Mouse (Mus musculus) G1E (cell line): ENCODE measurements around the gene Abcc2. TPM values are rescaled to one million over a fixed set of nuclear protein-coding genes. Genes with fewer than 3 reads are reported as not detected.

Experiments used
- ATAC-seq: 2 replicates; pipeline ENCODE4 v1.8.0; 2016; ENCODE audit warnings: mild to moderate bottlenecking; ENCODE audit not compliant: insufficient number of reproducible peaks, poor library complexity, low FRiP score, severe bottlenecking; ENCODE audit errors: extremely low read depth
- DNase-seq: peaks from one replicate; pipeline ENCODE4 v3.0.0; 2012; ENCODE audit warnings: low spot score
- H3K27me3 ChIP-seq: 2 replicates; pipeline ENCODE4 v1.6.1; 2012; ENCODE audit warnings: mild to moderate bottlenecking, low read length, inconsistent platforms; ENCODE audit not compliant: insufficient read depth
- H3K36me3 ChIP-seq: replicated peaks from 2 replicates; pipeline ENCODE3; 2012; ENCODE audit warnings: mild to moderate bottlenecking, inconsistent platforms
- H3K4me1 ChIP-seq: 2 replicates; pipeline ENCODE4 v1.6.1; 2012; ENCODE audit warnings: low read depth, low read length, inconsistent platforms, mixed read lengths; ENCODE audit not compliant: insufficient read depth
- H3K4me3 ChIP-seq: 2 replicates; pipeline ENCODE4 v1.5.1; 2012; ENCODE audit warnings: low read depth, mild to moderate bottlenecking, inconsistent platforms, low read length, moderate library complexity, mixed read lengths
- H3K9me3 ChIP-seq: replicated peaks from 2 replicates; pipeline ENCODE4 v1.6.1; 2012; ENCODE audit warnings: inconsistent platforms
- CTCF ChIP-seq: IDR thresholded peaks from 2 replicates; pipeline ENCODE4 v1.5.1; 2012; ENCODE audit warnings: low read depth, low read length, inconsistent platforms, mixed read lengths
- GATA1 ChIP-seq: IDR thresholded peaks from 2 replicates; pipeline ENCODE4 v1.6.1; 2012; ENCODE audit warnings: borderline replicate concordance, low read length, inconsistent platforms, mixed read lengths
- GATA2 ChIP-seq: IDR thresholded peaks from 2 replicates; pipeline ENCODE4 v1.6.1; 2012; ENCODE audit warnings: low read depth, low read length, inconsistent platforms, borderline replicate concordance
- POLR2AphosphoS5 ChIP-seq: IDR thresholded peaks from 2 replicates; pipeline ENCODE4 v1.6.1; 2012; ENCODE audit warnings: low read depth, low read length, inconsistent platforms; ENCODE audit not compliant: insufficient replicate concordance
- TAL1 ChIP-seq: conservative IDR thresholded peaks from 2 replicates; pipeline ENCODE4 v1.6.1; 2012; ENCODE audit warnings: low read depth, low read length, inconsistent platforms, mixed read lengths
- polyA plus RNA-seq: library from polyadenylated mRNA; stranded (reverse); fragments of >175 nt; gene quantifications from 2 replicates; pipeline ENCODE4 v1.2.3, GENCODE M21; 2012
- total RNA-seq, 2 experiments: library from RNA; stranded (forward) in 1 of 2; stranded (reverse) in 1 of 2; fragments of 200-1000 nt in 1 of 2; fragments of >200 nt in 1 of 2; fragmentation: Nextera tagmentation in 1 of 2; gene quantifications; 2 replicates each; pipeline ENCODE4 v1.2.3; 2014 to 2017

The Abcc2 gene
- total and polyA plus RNA-seq, 3 experiments = under 0.01 to 0.05 TPM; not detected in 1

GRCm38 (mm10) chr19:43845331-43845908, 63.4 kb downstream of the Abcc2 start:
- TF ChIP-seq CTCF (no peak), POLR2AphosphoS5 (no peak), GATA1 (no peak), GATA2 (no peak), TAL1 (no peak)
- Histone ChIP-seq H3K4me3 (no peak overlapping the region), H3K4me1 (no peaks in the 10 kb centered on the region), H3K9me3 (no peaks in the 10 kb centered on the region), H3K36me3 (no peaks in the 10 kb centered on the region), H3K27me3 (no peaks in the 10 kb centered on the region; the same call in 1 of the 2 replicates)
- DNase-seq = no peak
- ATAC-seq = no peak

- no peak overlapping the region for H3K4me3 ChIP-seq
- DNase-seq = no peak
- H3K4me1 ChIP-seq = no peaks in the 10 kb centered on the region
- no peak for ATAC-seq
- no peaks in the 10 kb centered on the region for H3K36me3 ChIP-seq
- H3K27me3 ChIP-seq = no peaks in the 10 kb centered on the region; the same call in 1 of the 2 replicates
- no peaks in the 10 kb centered on the region for H3K9me3 ChIP-seq
- TF ChIP-seq GATA2 = no peak
- TF ChIP-seq POLR2AphosphoS5 = no peak
- no peak for TF ChIP-seq GATA1
- TF ChIP-seq TAL1 = no peak
- no peak for TF ChIP-seq CTCF
Measured at GRCm38 (mm10) chr19:43847056-43847455, 65.1 kb downstream of the Abcc2 start.

- no peaks in the 10 kb centered on the region for H3K9me3 ChIP-seq
- ATAC-seq (no peak), DNase-seq (no peak)
- no peak for TF ChIP-seq GATA1
- no peak for TF ChIP-seq TAL1
- TF ChIP-seq POLR2AphosphoS5 = no peak
- no peak for TF ChIP-seq CTCF
- no peak for TF ChIP-seq GATA2
- H3K4me1 ChIP-seq = no peaks in the 10 kb centered on the region
- H3K36me3 ChIP-seq = no peaks in the 10 kb centered on the region
- H3K27me3 ChIP-seq = no peaks in the 10 kb centered on the region; the same call in 1 of the 2 replicates
- H3K4me3 ChIP-seq = no peak overlapping the region
Measured at GRCm38 (mm10) chr19:43847966-43848365, 66.0 kb downstream of the Abcc2 start.

- TF ChIP-seq CTCF = no peak
- no peak for TF ChIP-seq GATA2
- TF ChIP-seq TAL1 = no peak
- TF ChIP-seq GATA1 = no peak
- no peak for TF ChIP-seq POLR2AphosphoS5
- Histone ChIP-seq H3K27me3 (no peaks in the 10 kb centered on the region; the same call in 1 of the 2 replicates), H3K4me3 (no peak overlapping the region), H3K4me1 (no peaks in the 10 kb centered on the region), H3K9me3 (no peaks in the 10 kb centered on the region), H3K36me3 (no peaks in the 10 kb centered on the region)
- DNase-seq = no peak
- no peak for ATAC-seq
Measured at GRCm38 (mm10) chr19:43850026-43850425, 68.0 kb downstream of the Abcc2 start.

- Histone ChIP-seq H3K9me3 (no peaks in the 10 kb centered on the region), H3K4me1 (no peaks in the 10 kb centered on the region), H3K27me3 (no peaks in the 10 kb centered on the region; the same call in 1 of the 2 replicates), H3K36me3 (no peaks in the 10 kb centered on the region), H3K4me3 (no peak overlapping the region)
- TF ChIP-seq POLR2AphosphoS5 (no peak), TAL1 (no peak), GATA1 (no peak), GATA2 (no peak), CTCF (no peak)
- no peak for DNase-seq
- ATAC-seq = no peak
Measured at GRCm38 (mm10) chr19:43851996-43852630, 70.1 kb downstream of the Abcc2 start.

GRCm38 (mm10) chr19:43852837-43853545, 71.0 kb downstream of the Abcc2 start:
- DNase-seq (no peak), ATAC-seq (no peak)
- Histone ChIP-seq H3K9me3 (no peaks in the 10 kb centered on the region), H3K4me1 (no peaks in the 10 kb centered on the region), H3K4me3 (no peak overlapping the region), H3K36me3 (no peaks in the 10 kb centered on the region), H3K27me3 (no peaks in the 10 kb centered on the region; the same call in 1 of the 2 replicates)
- TF ChIP-seq POLR2AphosphoS5 (no peak), GATA1 (no peak), GATA2 (no peak), TAL1 (no peak), CTCF (no peak)
